Mouse (Mus musculus) T-cell, adult 66 days (primary cell): ENCODE measurements around the gene Ccdc107. TPM values are rescaled to one million over a fixed set of nuclear protein-coding genes. Genes with fewer than 3 reads are reported as not detected.

Experiments
- total RNA-seq, 2 experiments: library from RNA; stranded (reverse); gene quantifications; 3 replicates in 1 of 2; 4 replicates in 1 of 2; pipeline ENCODE4 v1.2.4; 2023

The Ccdc107 gene
- total RNA-seq, result 10 to 100 TPM; 24.6 to 26.0 TPM

GRCm38 (mm10) chr4:43492821-43493185 is at the start of gene Ccdc107:
Gene Ccdc107 (plus strand): TSS chr4:43492900.

GRCm38 (mm10) chr4:43454041-43454836 is 38.5 kb upstream of the Ccdc107 start, which contains the start of gene Cd72:
Gene Cd72 (minus strand): TSS chr4:43454628.

GRCm38 (mm10) chr4:43483535-43484091 is 9.1 kb upstream of the Ccdc107 start, which contains the start of gene Sit1:
Gene Sit1 (minus strand): TSS chr4:43483734.

GRCm38 (mm10) chr4:43499407-43500333 is 7.0 kb downstream of the Ccdc107 start, which contains the start of gene Arhgef39:
Gene Arhgef39 (minus strand): TSS chr4:43499695.

GRCm38 (mm10) chr4:43506536-43507185 is 14.0 kb downstream of the Ccdc107 start, which contains the start of gene Car9:
Gene Car9 (plus strand): TSS chr4:43506966.

Other genes with a start within 250 kb of the Ccdc107 start
- not detected for gene Atp8b5, start 225.7 kb upstream of the Ccdc107 start, total RNA-seq
- gene Rusc2, start 110.9 kb upstream of the Ccdc107 start, total RNA-seq, result not detected
- gene Fam166b, start 63.8 kb upstream of the Ccdc107 start, total RNA-seq, result not detected
- gene Tesk1, start 51.0 kb upstream of the Ccdc107 start, total RNA-seq, result 10 to 100 TPM; 54.4 to 54.9 TPM
- 10 to 100 TPM; 27.0 to 31.6 TPM for gene Cd72, start 38.3 kb upstream of the Ccdc107 start, total RNA-seq
- 10 to 100 TPM; 76.6 to 85.8 TPM for gene Sit1, start 9.2 kb upstream of the Ccdc107 start, total RNA-seq
- gene Arhgef39, start 6.8 kb downstream of the Ccdc107 start, total RNA-seq, result 1 to 10 TPM; 2.3 to 4.2 TPM
- not detected for gene Car9, start 14.1 kb downstream of the Ccdc107 start, total RNA-seq
- gene Tpm2, start 30.9 kb downstream of the Ccdc107 start, total RNA-seq, result not detected
- 10 to 100 TPM; 61.5 to 65.6 TPM for gene Creb3, start 69.4 kb downstream of the Ccdc107 start, total RNA-seq
- 100 to 1,000 TPM; 326 to 327 TPM for gene Tln1, start 69.8 kb downstream of the Ccdc107 start, total RNA-seq
- gene Rgp1, start 85.8 kb downstream of the Ccdc107 start, total RNA-seq, result 10 to 100 TPM; 54.0 to 54.2 TPM
- gene Gba2, start 86.0 kb downstream of the Ccdc107 start, total RNA-seq, result 10 to 100 TPM; 36.6 to 37.0 TPM
- gene Msmp, start 91.6 kb downstream of the Ccdc107 start, total RNA-seq, result not detected
- gene Npr2, start 139.0 kb downstream of the Ccdc107 start, total RNA-seq, result not detected
- not detected for gene Spag8, start 160.7 kb downstream of the Ccdc107 start, total RNA-seq
- gene Hint2, start 163.6 kb downstream of the Ccdc107 start, total RNA-seq, result 10 to 100 TPM; 21.3 to 24.6 TPM
- gene Tmem8b, start 176.1 kb downstream of the Ccdc107 start, total RNA-seq, result 1 to 10 TPM; 2.7 to 2.8 TPM
- gene Fam221b, start 176.2 kb downstream of the Ccdc107 start, total RNA-seq, result not detected
- gene Olfr70, start 207.9 kb downstream of the Ccdc107 start, total RNA-seq, result not detected
- not detected for gene Olfr71, start 217.4 kb downstream of the Ccdc107 start, total RNA-seq
- not detected for gene Hrct1, start 234.3 kb downstream of the Ccdc107 start, total RNA-seq
- gene Spaar, start 237.1 kb downstream of the Ccdc107 start, total RNA-seq, result not detected